Mouse (Mus musculus) layer of hippocampus, adult 8-10 months (tissue): Measurements from ENCODE around the gene Gpha2. TPM values are rescaled to one million over a fixed set of nuclear protein-coding genes. Genes with fewer than 3 reads are reported as not detected.
A peak's percentile ranks its signal among the peaks of the same experiment; 100 is the strongest.

Experiments
- DNase-seq, 2 experiments: peaks; one replicate each; pipeline ENCODE4 v3.0.0; 2022; ENCODE audit warnings: low spot score in 2 of 2
- microRNA-seq, 2 experiments: library from miRNA; unstranded; fragments of <30 nt; microRNA quantifications; one replicate each; pipeline ENCODE4 v1.2.0; 2022
- total RNA-seq, 4 experiments: library from RNA; stranded (reverse); gene quantifications; 2 replicates each; pipeline ENCODE4 v1.2.4; 2022

Gpha2 gene
- total RNA-seq, 4 experiments from 2014 or later, result not detected

GRCm38 (mm10) chr19:6272053-6272452 is 45.9 kb downstream of the Gpha2 start:
- DNase-seq, result no peak

GRCm38 (mm10) chr19:6272738-6273137 is 46.6 kb downstream of the Gpha2 start:
- no peak for DNase-seq

DNA sequence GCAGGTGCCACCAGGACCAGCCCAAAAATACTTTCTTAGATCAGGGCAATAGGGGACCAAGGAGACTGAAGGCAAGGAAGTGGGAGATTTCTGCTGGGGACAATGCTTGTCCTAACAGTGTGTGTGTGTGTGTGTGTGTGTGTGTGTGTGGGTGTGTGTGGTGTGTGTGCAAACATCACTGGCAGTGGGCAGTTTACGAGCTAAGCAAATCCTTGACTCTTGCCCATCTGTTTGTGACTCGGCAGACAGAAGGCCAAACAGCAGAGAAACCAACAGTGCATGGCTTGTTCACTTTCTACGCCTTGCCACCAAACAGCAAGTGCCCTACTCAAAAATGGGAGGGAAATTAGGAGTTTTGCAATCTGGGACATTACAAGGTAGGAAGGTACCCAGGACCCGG is 47.4 kb downstream of the Gpha2 start:
- DNase-seq, result no peak

GRCm38 (mm10) chr19:6273998-6274608 is 47.9 kb downstream of the Gpha2 start:
- DNase-seq, result no peak

DNA sequence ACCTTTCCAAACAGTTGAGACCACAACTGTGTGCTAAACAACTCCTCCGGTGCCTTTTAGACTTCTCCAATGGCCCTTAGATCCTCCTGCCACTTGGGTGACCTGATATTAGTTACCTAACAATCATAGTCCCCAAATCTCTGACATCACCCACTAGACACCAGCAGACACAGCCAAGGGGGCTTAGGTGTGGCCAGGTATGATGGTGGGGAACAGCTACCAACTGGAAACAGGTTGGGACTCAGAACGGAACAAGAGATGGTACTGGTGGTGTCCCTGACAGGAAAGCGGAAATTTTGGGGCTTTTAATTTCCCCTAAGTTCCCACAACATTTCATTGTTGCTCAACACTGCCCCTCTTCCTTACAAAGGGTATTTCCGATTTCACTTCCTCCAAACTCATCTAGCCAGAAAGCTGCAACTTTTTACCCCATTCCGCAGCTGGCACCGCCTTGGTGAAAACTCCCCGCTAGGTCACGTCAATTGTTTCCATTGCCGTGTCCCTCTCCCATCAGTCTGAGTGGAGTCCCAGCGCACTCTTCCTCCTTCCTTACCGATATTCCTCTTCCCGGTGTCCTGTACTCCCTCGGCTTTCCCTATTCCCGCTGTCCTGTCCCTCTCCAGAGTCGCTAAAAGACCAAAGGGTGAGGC is 49.7 kb downstream of the Gpha2 start:
- DNase-seq, result no peak

- peak; percentile 97 for DNase-seq
These were observed 50.5 kb downstream of the Gpha2 start, which contains the start of gene Ehd1 for GRCm38 (mm10) chr19:6276426-6277421. Ehd1 (plus strand) TSS chr19:6276725.

Small RNAs within 50 kb of the gene (microRNA-seq; reads per million reads assigned to microRNA genes)
- gene Mir192 (2.9 to 16.7 reads per million in 2 experiments), gene Mir194-2 (8.6 to 27.5 reads per million in 2 experiments)

Other genes starting within 250 kb of the Gpha2 start
- not detected for gene Slc22a20, start 240.2 kb upstream of the Gpha2 start, total RNA-seq
- gene Capn1, start 210.5 kb upstream of the Gpha2 start, total RNA-seq, result 10 to 100 TPM; 23.7 to 27.7 (median 25.1) TPM
- gene Syvn1, start 179.8 kb upstream of the Gpha2 start, total RNA-seq, result 10 to 100 TPM; 40.4 to 48.8 (median 43.7) TPM
- 10 to 100 TPM; 43.5 to 51.3 (median 46.1) TPM for gene Mrpl49, start 168.6 kb upstream of the Gpha2 start, total RNA-seq
- 100 to 1,000 TPM; 653 to 927 (median 780) TPM for gene Fau, start 168.5 kb upstream of the Gpha2 start, total RNA-seq
- 10 to 100 TPM; 27.0 to 38.4 (median 32.4) TPM for gene Znhit2, start 165.2 kb upstream of the Gpha2 start, total RNA-seq
- 10 to 100 TPM; 21.7 to 30.5 (median 26.6) TPM for gene Tm7sf2, start 158.0 kb upstream of the Gpha2 start, total RNA-seq
- gene Vps51, start 149.1 kb upstream of the Gpha2 start, total RNA-seq, result 100 to 1,000 TPM in 2 of 4 experiments, 10 to 100 TPM in 2; 90.4 to 103 (median 99.8) TPM
- gene Tmem262, start 146.3 kb upstream of the Gpha2 start, total RNA-seq, result not detected
- 1 to 10 TPM in 1 of 4 experiments, not detected in 3; 2.3 TPM for gene Gm28374, start 144.1 kb upstream of the Gpha2 start, total RNA-seq
- 10 to 100 TPM; 38.8 to 44.1 (median 41.4) TPM for gene Zfpl1, start 141.4 kb upstream of the Gpha2 start, total RNA-seq
- under 1 TPM in 1 of 4 experiments, not detected in 3; 0.31 TPM for gene Cdca5, start 141.4 kb upstream of the Gpha2 start, total RNA-seq
- not detected for gene AC131692.1, start 132.0 kb upstream of the Gpha2 start, total RNA-seq
- gene Naaladl1, start 120.6 kb upstream of the Gpha2 start, total RNA-seq, result under 1 TPM in 3 of 4 experiments, not detected in 1; 0.14 to 0.25 (median 0.17) TPM
- gene Sac3d1, start 107.7 kb upstream of the Gpha2 start, total RNA-seq, result 10 to 100 TPM; 11.0 to 13.4 (median 12.9) TPM
- 10 to 100 TPM; 38.7 to 43.0 (median 41.8) TPM for gene Snx15, start 98.1 kb upstream of the Gpha2 start, total RNA-seq
- gene Batf2, start 85.4 kb upstream of the Gpha2 start, total RNA-seq, result 1 to 10 TPM in 1 of 4 experiments, under 1 TPM in 2, not detected in 1; 0.83 to 1.3 (median 0.96) TPM
- 10 to 100 TPM; 79.8 to 93.3 (median 85.0) TPM for gene Arl2, start 84.8 kb upstream of the Gpha2 start, total RNA-seq
- gene Majin, start 42.0 kb upstream of the Gpha2 start, total RNA-seq, result not detected
- gene Ppp2r5b, start 9.5 kb downstream of the Gpha2 start, total RNA-seq, result 100 to 1,000 TPM; 126 to 136 (median 128) TPM
- gene Atg2a, start 15.3 kb downstream of the Gpha2 start, total RNA-seq, result 10 to 100 TPM; 34.1 to 41.8 (median 37.1) TPM
- gene Ehd1, start 50.3 kb downstream of the Gpha2 start, total RNA-seq, result 10 to 100 TPM; 59.1 to 76.4 (median 70.3) TPM
- 1 to 10 TPM; 5.9 to 9.5 (median 6.5) TPM for gene Cdc42bpg, start 80.1 kb downstream of the Gpha2 start, total RNA-seq
- gene Men1, start 108.6 kb downstream of the Gpha2 start, total RNA-seq, result 10 to 100 TPM; 60.0 to 74.4 (median 63.5) TPM
- 100 to 1,000 TPM in 2 of 4 experiments, 10 to 100 TPM in 2; 85.0 to 114 (median 103) TPM for gene Map4k2, start 114.8 kb downstream of the Gpha2 start, total RNA-seq
- 100 to 1,000 TPM; 209 to 234 (median 222) TPM for gene Sf1, start 137.3 kb downstream of the Gpha2 start, total RNA-seq
- 10 to 100 TPM; 14.2 to 19.7 (median 19.0) TPM for gene Pygm, start 158.0 kb downstream of the Gpha2 start, total RNA-seq
- gene Rasgrp2, start 173.0 kb downstream of the Gpha2 start, total RNA-seq, result 10 to 100 TPM; 35.0 to 44.1 (median 40.9) TPM
- 100 to 1,000 TPM; 348 to 441 (median 390) TPM for gene Nrxn2, start 192.4 kb downstream of the Gpha2 start, total RNA-seq